Mouse (Mus musculus) frontal cortex, adult (tissue): ENCODE measurements around the gene Tigit.

Experiments
- ATAC-seq: cut with Nextera tagmentation; 2 replicates; pipeline ENCODE4 v1.9.2; 2017; ENCODE audit warnings: mild to moderate bottlenecking, moderate library complexity, mixed read lengths; ENCODE audit not compliant: low TSS enrichment

The Tigit gene

GRCm38 (mm10) chr16:43620359-43620758, 43.6 kb downstream of the Tigit start:
- ATAC-seq, result no peak

DNA sequence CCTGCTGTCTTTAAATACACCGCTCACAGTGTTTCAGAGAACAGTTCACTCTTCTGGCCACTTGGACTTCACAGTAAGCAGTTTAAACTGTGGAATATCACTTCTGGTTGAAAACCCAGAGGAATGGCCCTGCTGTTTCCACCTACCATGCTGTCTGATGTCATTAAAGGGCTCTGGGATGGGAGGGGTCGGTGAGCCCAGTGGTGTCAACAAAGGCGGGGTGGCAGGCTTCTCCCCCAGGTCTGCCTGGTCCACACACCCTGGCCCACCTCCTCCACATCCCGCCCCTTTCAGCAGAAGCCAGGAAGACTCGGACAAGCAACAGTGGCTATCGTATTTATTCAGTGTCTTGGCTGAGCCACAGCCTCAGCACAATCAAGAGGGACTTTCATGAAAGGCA, 44.7 kb downstream of the Tigit start:
- no peak for ATAC-seq

GRCm38 (mm10) chr16:43618286-43618685, 45.7 kb downstream of the Tigit start:
- no peak for ATAC-seq

GRCm38 (mm10) chr16:43617346-43617745, 46.6 kb downstream of the Tigit start:
- ATAC-seq, result no peak

GRCm38 (mm10) chr16:43616348-43616747, 47.6 kb downstream of the Tigit start:
- no peak for ATAC-seq

DNA sequence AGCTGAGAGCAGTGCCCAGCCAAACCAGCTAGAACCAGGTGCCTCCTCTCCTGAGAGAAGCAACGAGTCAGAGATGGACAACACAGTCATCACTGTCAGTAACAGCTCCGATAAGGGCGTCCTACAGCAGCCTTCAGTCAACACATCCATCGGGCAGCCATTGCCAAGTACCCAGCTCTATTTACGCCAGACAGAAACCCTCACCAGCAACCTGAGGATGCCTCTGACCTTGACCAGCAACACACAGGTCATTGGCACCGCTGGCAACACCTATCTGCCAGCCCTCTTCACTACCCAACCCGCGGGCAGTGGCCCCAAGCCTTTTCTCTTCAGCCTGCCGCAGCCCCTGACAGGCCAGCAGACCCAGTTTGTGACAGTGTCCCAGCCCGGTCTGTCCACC, 53.6 kb downstream of the Tigit start:
- no peak for ATAC-seq

DNA sequence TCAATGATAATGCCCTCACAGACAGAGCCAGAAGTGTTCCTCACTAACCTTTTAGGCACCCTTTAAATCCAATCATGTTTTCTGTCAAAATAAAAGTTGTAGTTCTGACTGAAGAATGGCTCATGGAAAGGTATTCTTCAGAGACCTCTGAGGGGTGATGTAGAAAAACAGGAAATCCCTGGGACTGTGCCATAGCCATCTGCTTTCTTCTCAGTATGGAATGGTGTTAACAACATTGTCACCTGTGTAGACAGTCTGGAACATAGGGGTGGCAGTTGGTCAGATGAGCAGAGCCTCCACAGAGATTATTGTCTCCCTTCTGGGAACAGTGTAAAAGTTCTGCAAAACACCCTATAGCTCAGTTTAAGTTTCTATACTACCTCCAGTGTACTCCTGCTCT, 55.9 kb downstream of the Tigit start:
- no peak for ATAC-seq

GRCm38 (mm10) chr16:43607086-43607485, 56.9 kb downstream of the Tigit start:
- no peak for ATAC-seq

GRCm38 (mm10) chr16:43604399-43605013, 59.4 kb downstream of the Tigit start:
- ATAC-seq, result no peak

GRCm38 (mm10) chr16:43603591-43604141, 60.3 kb downstream of the Tigit start:
- no peak for ATAC-seq

- no peak for ATAC-seq
Measured at GRCm38 (mm10) chr16:43602573-43602972, 61.4 kb downstream of the Tigit start.

GRCm38 (mm10) chr16:43599707-43600106, 64.2 kb downstream of the Tigit start:
- no peak; the same call in 1 of the 2 replicates for ATAC-seq
